Mouse (Mus musculus) neural tube, embryonic 14.5 days (tissue): ENCODE results near the gene Gtf2ird2. TPM values are rescaled to one million over a fixed set of nuclear protein-coding genes. Genes with fewer than 3 reads are reported as not detected.

ENCODE experiments used
- ATAC-seq: fragments of 200-750 bp; cut with Nextera tagmentation; 2 replicates; pipeline ENCODE4 v1.8.0; 2017; ENCODE audit warnings: low read depth, mild to moderate bottlenecking, moderate TSS enrichment, moderate library complexity
- H3K27ac ChIP-seq: fragments of 300-500 bp; sonication (generic); 2 replicates; pipeline ENCODE4 v1.5.1; 2014; ENCODE audit warnings: low read depth, mild to moderate bottlenecking, control low read depth, low read length, moderate library complexity, mixed read lengths
- H3K27me3 ChIP-seq: fragments of 300-500 bp; sonication (generic); 2 replicates; pipeline ENCODE4 v1.6.1; 2014; ENCODE audit warnings: low read length; ENCODE audit not compliant: control insufficient read depth, insufficient read depth
- H3K36me3 ChIP-seq: fragments of 300-500 bp; sonication (generic); 2 replicates; pipeline ENCODE4 v1.6.1; 2014; ENCODE audit warnings: low read length, mixed read lengths; ENCODE audit not compliant: control insufficient read depth, insufficient read depth
- H3K4me1 ChIP-seq: fragments of 300-500 bp; sonication (generic); 2 replicates; pipeline ENCODE4 v1.6.1; 2014; ENCODE audit warnings: low read length; ENCODE audit not compliant: control insufficient read depth, insufficient read depth
- H3K4me2 ChIP-seq: fragments of 300-500 bp; sonication (generic); 2 replicates; pipeline ENCODE4 v1.6.1; 2014; ENCODE audit warnings: mild to moderate bottlenecking, low read depth, low read length, control low read depth
- H3K4me3 ChIP-seq: fragments of 300-500 bp; sonication (generic); 2 replicates; pipeline ENCODE4 v1.5.1; 2014; ENCODE audit warnings: low read depth, low read length, control low read depth, mixed read lengths
- H3K9ac ChIP-seq: fragments of 300-500 bp; sonication (generic); replicated peaks from 2 replicates; pipeline ENCODE4 v1.6.1; 2014; ENCODE audit warnings: low read depth, mild to moderate bottlenecking, control low read depth, low read length, mixed read lengths
- H3K9me3 ChIP-seq: fragments of 300-500 bp; sonication (generic); 2 replicates; pipeline ENCODE4 v1.6.1; 2016; ENCODE audit warnings: low read length; ENCODE audit not compliant: control insufficient read depth
- WGBS: fragments of 180-500 bp; shearing (Covaris S2); extraction: QIAGEN DNeasy Blood & Tissue Kit; methylation state at CpG from one replicate; pipeline ENCODE4 v1.1.7; 2014; 5-methylcytosine and 5-hydroxymethylcytosine counted together
- polyA plus RNA-seq: library from polyadenylated mRNA; unstranded; fragments of >200 nt; fragmentation: Nextera tagmentation; extraction: Ambion mirVana; gene quantifications from 2 replicates; pipeline ENCODE4 v1.2.1, GENCODE M21; 2014

The Gtf2ird2 gene
- polyA plus RNA-seq, 1 experiment from 2014 or later, result 11.6 TPM

- ATAC-seq, result no peak
- H3K9ac ChIP-seq, result no peak overlapping the region
- no peak overlapping the region for H3K4me2 ChIP-seq
- no peaks in the 10 kb centered on the region for H3K9me3 ChIP-seq
- H3K36me3 ChIP-seq, result peaks cover 93% of the 10 kb centered on the region
- H3K27me3 ChIP-seq, result no peaks in the 10 kb centered on the region
- WGBS, result 92% methylated on average over 14 of the region's 14 CpGs
- H3K27ac ChIP-seq, result no peak overlapping the region
- no peaks in the 10 kb centered on the region for H3K4me1 ChIP-seq
- no peak overlapping the region for H3K4me3 ChIP-seq
These were observed 64.9 kb downstream of the Gtf2ird2 start for GRCm38 (mm10) chr5:134248608-134249244.

GRCm38 (mm10) chr5:134249245-134249649 is 65.4 kb downstream of the Gtf2ird2 start:
- H3K4me3 ChIP-seq, result no peak overlapping the region
- H3K9ac ChIP-seq, result no peak overlapping the region
- peaks cover 91% of the 10 kb centered on the region for H3K36me3 ChIP-seq
- H3K4me1 ChIP-seq, result no peaks in the 10 kb centered on the region
- H3K27me3 ChIP-seq, result no peaks in the 10 kb centered on the region
- 93% methylated on average over 8 of the region's 8 CpGs for WGBS
- no peak for ATAC-seq
- H3K27ac ChIP-seq, result no peak overlapping the region
- H3K9me3 ChIP-seq, result no peaks in the 10 kb centered on the region
- no peak overlapping the region for H3K4me2 ChIP-seq

- WGBS, result 96% methylated on average over 3 of the region's 3 CpGs
- ATAC-seq, result no peak
- no peaks in the 10 kb centered on the region for H3K9me3 ChIP-seq
- no peaks in the 10 kb centered on the region for H3K27me3 ChIP-seq
- H3K9ac ChIP-seq, result no peak overlapping the region
- no peak overlapping the region for H3K27ac ChIP-seq
- H3K36me3 ChIP-seq, result peaks cover 91% of the 10 kb centered on the region
- no peak overlapping the region for H3K4me3 ChIP-seq
- no peak overlapping the region for H3K4me2 ChIP-seq
- no peaks in the 10 kb centered on the region for H3K4me1 ChIP-seq
These were observed 66.8 kb downstream of the Gtf2ird2 start for GRCm38 (mm10) chr5:134250601-134251000.

- Histone ChIP-seq H3K27me3 (no peaks in the 10 kb centered on the region), H3K4me3 (no peak overlapping the region), H3K9ac (no peak overlapping the region), H3K9me3 (no peaks in the 10 kb centered on the region), H3K27ac (no peak overlapping the region), H3K36me3 (peaks cover 93% of the 10 kb centered on the region), H3K4me1 (no peaks in the 10 kb centered on the region), H3K4me2 (no peak overlapping the region)
- WGBS, result 100% methylated on average over 4 of the region's 4 CpGs
- no peak for ATAC-seq
These were observed 67.3 kb downstream of the Gtf2ird2 start for GRCm38 (mm10) chr5:134251083-134251482.

GRCm38 (mm10) chr5:134253806-134254205 is 70.0 kb downstream of the Gtf2ird2 start:
- Histone ChIP-seq H3K4me1 (no peaks in the 10 kb centered on the region), H3K4me2 (no peak overlapping the region), H3K27me3 (no peaks in the 10 kb centered on the region), H3K27ac (no peak overlapping the region), H3K9ac (no peak overlapping the region), H3K9me3 (no peaks in the 10 kb centered on the region), H3K4me3 (no peak overlapping the region), H3K36me3 (peaks cover 87% of the 10 kb centered on the region)
- 83% methylated on average over 3 of the region's 3 CpGs for WGBS
- ATAC-seq, result no peak

- H3K27me3 ChIP-seq, result no peaks in the 10 kb centered on the region
- H3K36me3 ChIP-seq, result peaks cover 89% of the 10 kb centered on the region
- WGBS, result 94% methylated on average over 10 of the region's 10 CpGs
- H3K4me3 ChIP-seq, result no peak overlapping the region
- H3K9ac ChIP-seq, result no peak overlapping the region
- H3K4me2 ChIP-seq, result no peak overlapping the region
- no peak overlapping the region for H3K27ac ChIP-seq
- no peak for ATAC-seq
- no peaks in the 10 kb centered on the region for H3K4me1 ChIP-seq
- no peaks in the 10 kb centered on the region for H3K9me3 ChIP-seq
These were observed 71.5 kb downstream of the Gtf2ird2 start for GRCm38 (mm10) chr5:134255294-134255693.

GRCm38 (mm10) chr5:134257349-134258031 is 73.7 kb downstream of the Gtf2ird2 start:
- no peak overlapping the region for H3K4me2 ChIP-seq
- H3K36me3 ChIP-seq, result peaks cover 88% of the 10 kb centered on the region
- no peaks in the 10 kb centered on the region for H3K27me3 ChIP-seq
- H3K4me3 ChIP-seq, result no peak overlapping the region
- no peaks in the 10 kb centered on the region for H3K4me1 ChIP-seq
- 95% methylated on average over 13 of the region's 13 CpGs for WGBS
- H3K9me3 ChIP-seq, result no peaks in the 10 kb centered on the region
- ATAC-seq, result no peak
- H3K9ac ChIP-seq, result no peak overlapping the region
- no peak overlapping the region for H3K27ac ChIP-seq

- Histone ChIP-seq H3K4me2 (no peak overlapping the region), H3K4me1 (no peaks in the 10 kb centered on the region), H3K27ac (no peak overlapping the region), H3K9me3 (no peaks in the 10 kb centered on the region), H3K27me3 (no peaks in the 10 kb centered on the region), H3K36me3 (peaks cover 89% of the 10 kb centered on the region), H3K4me3 (no peak overlapping the region), H3K9ac (no peak overlapping the region)
- WGBS, result 92% methylated on average over 4 of the region's 4 CpGs
- ATAC-seq, result no peak
These were observed 74.6 kb downstream of the Gtf2ird2 start for GRCm38 (mm10) chr5:134258395-134258794.

- Histone ChIP-seq H3K27me3 (no peaks in the 10 kb centered on the region), H3K4me1 (no peaks in the 10 kb centered on the region), H3K4me2 (no peak overlapping the region), H3K9ac (no peak overlapping the region), H3K27ac (no peak overlapping the region), H3K4me3 (no peak overlapping the region), H3K36me3 (peaks cover 89% of the 10 kb centered on the region), H3K9me3 (no peaks in the 10 kb centered on the region)
- no peak for ATAC-seq
- WGBS, result 94% methylated on average over 2 of the region's 2 CpGs
These were observed 75.1 kb downstream of the Gtf2ird2 start for GRCm38 (mm10) chr5:134258934-134259333.
